Mouse (Mus musculus) lung, postnatal 4 days (tissue): ENCODE data around the gene Ap2b1.
A peak's percentile ranks its signal among the peaks of the same experiment; 100 is the strongest.
"Not testable (repeated sequence)": the region's sequence is repeated elsewhere in the genome, so short reads cannot be mapped to it uniquely, and the experiment has no call there.

Experiments used
- DNase-seq, 2 experiments: peaks; one replicate each; pipeline ENCODE4 v3.0.0; 2021

Ap2b1 gene

DNA sequence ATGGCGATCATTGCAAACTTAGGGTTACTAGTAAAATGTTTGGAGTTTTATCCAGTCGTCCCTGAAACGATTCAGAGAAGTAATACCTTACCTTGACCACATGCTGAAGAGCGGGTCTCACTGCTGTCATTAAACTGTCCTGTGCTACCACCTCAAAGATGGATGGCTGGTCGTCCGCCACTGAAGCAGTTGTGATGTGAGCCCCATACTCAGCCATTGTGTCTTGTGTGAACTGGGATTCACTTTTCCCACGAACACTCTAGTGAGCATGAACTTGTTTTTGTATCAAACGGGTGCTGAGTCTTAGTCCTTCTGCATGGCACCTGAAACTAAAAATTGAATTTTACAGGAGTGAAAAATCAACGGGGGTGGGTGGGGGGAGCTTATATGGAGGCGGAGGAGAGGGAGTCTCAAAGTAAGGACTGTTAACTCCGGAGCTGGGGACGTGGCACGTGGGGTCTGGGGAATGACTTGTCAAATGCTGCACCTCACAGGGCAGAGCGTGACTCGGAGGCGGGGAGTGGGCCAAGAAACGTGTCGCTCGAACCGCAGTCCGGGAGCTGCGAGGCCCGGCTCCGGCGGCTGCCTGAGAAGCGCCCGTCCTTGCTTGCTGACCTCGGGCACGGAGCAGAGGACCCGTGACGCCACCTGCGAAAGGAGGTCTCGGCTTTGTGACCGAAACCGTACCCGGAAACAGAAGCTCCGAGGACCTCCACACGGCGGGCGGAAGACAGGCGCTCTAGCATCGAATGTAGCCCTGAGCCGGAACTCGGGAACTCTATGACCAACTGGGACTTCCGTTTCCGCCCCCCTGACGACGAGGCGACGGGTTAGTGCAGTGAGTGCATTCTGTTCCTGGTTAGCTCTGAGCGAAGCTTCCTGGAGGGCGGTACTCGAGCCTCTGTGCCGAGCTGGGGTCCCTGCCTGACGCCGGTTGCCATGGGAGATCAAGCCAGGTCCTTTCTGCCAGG is at the start of gene Ap2b1:
TSS of gene Ap2b1 (plus strand) at position 800 of the 971 bp plus-strand sequence.
- DNase-seq = peak; percentile 94 to 96

DNA sequence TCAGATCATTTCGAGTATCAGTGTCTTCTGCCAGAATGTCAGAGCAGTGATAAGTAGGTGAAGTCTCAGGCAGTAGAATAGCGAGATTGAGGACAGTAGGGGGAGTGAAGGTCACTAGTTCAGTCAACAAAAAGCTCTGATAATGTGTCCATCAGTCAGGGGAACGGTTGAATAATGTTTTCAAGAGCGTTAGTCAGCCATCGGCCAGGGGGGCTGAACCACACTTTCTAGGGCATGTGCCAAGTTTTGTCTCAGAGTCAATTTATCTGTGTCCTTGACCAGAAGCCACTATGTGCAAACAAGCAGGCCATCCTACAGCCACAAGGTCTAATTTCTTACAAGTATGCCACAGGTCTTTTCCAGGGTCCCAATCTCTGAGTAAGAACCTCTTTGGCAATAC is 41.6 kb upstream of the Ap2b1 start:
- DNase-seq = not testable (repeated sequence)

DNA sequence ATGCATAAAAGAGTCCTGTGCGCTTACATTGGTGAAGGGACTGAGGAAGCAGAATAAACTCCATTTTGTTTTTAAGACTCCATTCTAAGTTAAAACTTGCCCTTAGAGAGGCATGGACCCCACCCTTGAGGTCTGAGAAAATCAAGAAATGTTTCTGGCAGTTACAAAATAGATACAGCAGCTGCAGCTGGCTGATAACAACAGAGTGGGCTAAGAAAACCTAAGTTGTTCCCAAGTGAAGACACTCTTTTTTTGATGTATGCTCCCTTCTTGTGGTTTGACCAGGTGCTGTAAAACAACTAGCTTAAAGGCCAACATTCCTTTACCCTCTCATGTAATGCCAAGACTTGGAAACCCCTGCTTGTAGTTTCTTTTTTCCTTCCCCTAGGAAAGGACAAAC is 36.2 kb upstream of the Ap2b1 start:
- DNase-seq = no peak

DNA sequence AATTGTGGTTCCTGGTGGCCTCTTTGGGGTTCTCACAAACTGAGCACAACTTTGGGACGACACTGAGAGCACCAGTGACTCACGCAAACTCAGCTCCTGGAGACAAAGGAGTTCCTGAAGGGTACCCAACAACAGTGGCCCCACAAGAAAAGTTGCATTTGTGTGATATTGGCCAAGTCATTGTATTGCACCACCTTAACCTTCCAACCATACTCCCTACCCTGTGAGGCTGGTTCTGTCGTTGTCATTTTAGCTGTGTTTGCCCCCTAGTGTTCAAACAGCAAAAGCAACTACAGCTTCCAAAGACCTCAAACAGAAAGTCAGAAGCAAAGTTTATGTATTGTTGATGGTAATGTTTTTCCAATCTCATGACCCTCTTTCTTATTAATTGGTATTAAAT is 35.7 kb upstream of the Ap2b1 start:
- no peak for DNase-seq

DNA sequence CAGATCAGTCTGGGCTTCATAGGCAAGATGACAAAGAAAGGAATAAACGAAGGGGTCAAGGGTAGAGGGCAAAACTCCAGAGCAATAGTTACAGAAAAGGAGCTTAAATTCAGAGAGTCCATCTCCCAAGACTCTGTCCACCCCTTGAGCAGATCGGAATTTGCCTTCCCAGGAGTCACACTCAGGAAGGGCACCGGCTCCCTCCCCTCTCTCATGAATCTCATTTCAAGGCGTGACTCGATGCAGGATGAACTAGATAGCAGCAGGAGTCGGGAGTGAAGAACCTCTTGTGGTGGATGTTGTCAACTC is 28.0 kb upstream of the Ap2b1 start:
- no peak for DNase-seq

DNA sequence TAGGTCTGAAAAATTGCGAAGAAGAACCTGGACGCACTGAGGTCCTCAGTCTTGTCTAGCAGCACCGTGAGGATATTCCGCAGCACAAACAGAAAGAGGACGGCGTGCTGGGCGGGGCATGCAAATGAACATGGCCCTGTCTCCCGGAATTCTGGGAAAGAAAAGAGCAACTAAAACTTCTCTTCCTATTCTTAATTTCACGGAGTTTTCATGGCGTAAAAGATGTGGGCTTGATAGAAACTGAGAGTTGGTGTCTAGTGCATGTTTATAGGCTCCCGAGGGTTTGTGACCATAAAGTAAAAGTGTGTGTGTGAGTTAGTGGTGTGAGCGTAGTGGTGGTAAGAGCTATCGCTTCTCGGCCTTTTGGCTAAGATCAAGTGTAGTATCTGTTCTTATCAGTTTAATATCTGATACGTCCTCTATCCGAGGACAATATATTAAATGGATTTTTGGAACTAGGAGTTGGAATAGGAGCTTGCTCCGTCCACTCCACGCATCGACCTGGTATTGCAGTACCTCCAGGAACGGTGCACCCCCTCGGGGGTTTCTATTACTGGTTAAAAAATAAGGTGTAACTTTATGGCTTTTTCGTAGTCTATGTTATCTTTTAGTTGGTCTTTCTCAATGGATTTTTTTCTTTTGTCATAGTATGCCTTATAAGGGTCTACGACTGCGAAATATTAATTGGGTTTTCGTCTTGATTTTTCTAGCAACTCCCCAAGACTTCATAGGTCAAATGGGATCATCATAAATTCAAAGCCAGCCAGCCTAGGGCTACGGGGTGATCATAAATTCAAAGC is 27.5 kb upstream of the Ap2b1 start:
- DNase-seq = peak; percentile 79 to 84

DNA sequence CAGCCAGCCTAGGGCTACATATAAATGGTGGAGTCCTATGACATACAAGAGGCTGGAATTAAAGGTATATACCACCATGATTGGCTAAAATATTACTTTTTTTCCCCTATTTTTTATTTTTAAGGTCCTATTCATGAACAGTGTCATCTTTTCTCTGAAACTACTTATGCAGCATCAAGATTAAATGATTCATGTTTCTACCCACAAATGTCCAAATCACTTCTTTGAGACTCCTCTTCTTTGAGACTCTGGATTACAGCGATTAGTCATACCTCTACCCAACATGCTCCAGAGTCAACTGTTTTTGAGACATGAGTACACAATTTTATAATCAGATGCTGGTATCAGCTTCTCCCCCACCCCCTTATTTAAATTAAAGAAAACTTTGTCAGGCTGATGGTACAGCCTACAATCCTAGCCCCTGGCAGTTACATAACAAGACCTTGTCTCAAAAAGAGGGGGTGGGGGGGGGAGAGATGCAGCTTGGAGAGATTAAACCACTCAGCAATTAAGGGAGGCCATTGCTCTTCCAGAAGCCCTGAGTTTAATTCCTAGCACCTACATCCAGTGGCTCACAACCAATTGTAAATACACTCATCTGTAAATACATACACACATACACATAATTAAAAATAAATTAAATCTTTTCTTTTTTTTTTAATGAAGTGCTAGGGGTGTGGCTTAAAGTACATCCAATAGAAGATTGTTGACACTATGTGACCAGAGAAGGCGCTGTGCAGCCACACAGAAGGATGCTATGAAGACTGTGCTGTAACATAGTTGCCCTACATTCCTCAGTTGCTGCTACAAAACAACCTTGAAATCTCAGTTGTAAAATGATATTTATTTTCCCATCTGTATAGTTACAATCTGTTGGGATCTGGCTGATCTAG is 26.6 kb upstream of the Ap2b1 start:
- peak in 1 of 2 experiments; percentile 22 for DNase-seq

DNA sequence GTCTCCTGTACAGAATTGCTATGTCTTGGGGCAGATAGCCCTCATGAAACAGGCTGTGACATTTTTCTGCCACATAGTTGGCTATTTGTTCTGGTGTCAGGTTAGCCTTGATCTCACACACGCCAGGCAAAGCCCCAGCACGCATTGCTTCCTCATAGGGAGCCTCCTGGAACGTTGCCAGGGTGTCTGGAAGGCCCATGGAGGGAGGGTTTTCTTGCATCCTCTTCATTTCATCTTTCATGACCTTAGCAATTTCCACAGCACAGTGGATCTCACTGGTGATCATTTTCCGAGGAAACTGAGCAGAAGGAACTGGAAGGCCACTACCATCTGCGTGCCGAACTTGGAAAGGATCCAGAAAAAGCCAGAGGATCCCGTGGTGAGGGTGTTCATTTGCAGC is 22.6 kb upstream of the Ap2b1 start:
- no peak for DNase-seq

DNA sequence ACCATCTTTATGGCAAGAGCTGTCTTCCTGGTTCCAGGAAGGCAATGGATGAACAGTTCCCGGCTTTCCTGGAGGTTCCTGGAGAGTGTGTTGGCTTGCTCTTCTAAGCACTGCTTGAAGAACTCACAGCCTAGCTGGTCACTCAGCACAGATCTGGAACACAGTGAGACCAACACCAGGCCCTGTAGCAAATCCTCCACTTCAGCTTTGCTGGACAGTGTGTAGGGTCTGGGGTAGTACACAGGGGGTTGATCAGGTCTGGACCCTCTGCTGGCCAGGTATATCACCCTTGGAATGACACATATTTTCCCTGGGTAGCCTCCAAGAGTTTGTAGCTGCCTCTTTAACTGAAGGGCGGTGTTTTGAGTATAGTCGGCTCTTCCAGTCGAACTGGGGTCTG is 19.8 kb upstream of the Ap2b1 start:
- no peak for DNase-seq

DNA sequence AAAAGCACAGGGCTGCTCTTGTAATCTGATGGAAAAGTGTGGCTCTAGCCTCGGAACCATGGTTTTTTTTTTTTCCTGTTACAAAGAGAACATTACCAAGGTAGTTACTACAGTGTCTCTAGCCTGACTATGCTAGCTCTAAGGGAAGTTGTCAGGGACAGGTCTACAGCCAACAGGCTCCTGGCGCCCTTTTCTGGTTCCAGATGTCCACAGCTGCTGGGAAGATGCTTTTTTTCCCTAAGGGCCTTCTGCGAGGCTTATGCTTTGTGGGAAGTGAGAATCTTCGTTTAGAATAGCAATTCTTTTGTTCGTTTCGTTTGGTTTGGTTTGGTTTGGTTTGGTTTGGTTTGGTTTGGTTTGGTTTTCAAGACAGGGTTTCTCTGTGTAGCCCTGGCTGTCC is 19.1 kb upstream of the Ap2b1 start:
- peak in 1 of 2 experiments; percentile 41 for DNase-seq

DNA sequence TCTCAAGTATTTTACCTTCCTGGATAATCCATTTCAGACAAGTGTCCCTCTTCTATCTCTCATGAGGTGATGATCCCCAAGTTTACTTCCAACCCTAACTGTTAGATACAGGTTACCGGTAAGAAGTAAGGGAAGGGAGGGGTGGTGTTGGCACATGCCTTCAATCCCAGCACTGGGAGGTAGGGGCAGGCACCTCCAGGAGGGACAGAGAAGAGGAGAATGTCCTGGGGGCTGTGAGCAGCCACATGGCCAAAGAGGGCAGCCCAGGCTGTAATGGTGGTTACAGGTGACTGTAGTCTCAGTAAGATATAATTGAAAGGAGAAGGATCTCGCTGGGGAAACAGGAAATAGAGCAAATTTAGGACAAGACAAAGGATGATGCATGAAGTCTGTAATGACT is 16.7 kb upstream of the Ap2b1 start:
- no peak for DNase-seq

DNA sequence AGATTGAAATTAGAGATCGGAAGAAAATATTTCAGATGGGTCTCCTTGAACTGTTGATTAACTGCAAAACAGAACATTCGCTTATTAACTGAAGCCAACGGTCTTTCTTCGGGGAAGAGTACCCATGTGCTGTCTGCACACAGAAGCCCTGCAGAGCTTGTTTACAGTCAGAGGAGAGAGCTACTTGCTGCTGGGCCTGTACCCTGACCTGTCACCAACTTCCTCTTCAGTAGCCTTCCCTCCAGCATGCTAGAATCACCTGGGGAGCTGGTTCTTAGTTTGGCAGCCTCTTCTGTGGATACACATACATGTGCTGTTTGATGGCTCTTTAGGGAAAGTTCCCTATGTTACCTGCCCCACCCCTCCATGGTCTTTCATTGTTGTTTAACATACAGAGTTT is 13.2 kb upstream of the Ap2b1 start:
- no peak for DNase-seq

DNA sequence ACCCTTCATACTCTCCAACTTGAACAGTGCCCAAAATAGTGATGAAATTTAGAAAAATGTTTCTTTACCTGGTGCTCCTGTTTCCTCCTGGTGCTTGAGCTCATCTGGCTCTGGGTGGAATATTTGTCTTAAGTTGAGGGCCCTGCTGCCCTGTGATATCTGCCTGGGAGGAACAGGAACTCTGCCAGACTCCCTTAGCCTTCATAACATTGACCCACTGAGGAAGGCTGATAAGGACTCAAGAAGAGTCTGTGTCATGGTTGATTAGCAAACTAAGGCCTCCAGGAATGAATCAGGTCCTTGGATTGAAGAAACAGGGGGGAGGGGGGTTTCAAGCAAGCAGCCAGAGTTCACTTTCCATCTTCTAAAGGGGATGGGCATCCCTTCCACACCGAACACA is 12.3 kb upstream of the Ap2b1 start, which contains the start of gene Slfn14:
TSS of gene Slfn14 (minus strand) at position 161 of the 400 bp plus-strand sequence.
- DNase-seq = no peak

DNA sequence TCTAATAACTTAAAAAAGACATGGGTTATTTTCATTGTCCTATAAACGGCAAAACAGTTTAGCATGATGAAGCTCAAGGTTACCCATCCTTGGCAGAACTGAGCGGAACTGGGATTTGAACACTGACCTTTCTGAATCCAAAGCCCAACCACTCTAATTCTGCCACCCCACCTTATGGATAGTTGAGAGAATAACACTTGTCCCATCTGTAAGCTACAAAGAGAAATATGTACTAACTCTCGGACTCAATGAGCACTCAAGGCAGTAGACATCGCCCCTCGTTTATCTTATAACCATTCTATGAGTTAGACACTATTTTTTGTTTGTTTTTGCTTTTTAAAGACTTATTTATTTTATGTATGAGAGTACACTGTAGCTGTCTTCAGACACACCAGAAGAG is 9.8 kb upstream of the Ap2b1 start:
- no peak for DNase-seq

DNA sequence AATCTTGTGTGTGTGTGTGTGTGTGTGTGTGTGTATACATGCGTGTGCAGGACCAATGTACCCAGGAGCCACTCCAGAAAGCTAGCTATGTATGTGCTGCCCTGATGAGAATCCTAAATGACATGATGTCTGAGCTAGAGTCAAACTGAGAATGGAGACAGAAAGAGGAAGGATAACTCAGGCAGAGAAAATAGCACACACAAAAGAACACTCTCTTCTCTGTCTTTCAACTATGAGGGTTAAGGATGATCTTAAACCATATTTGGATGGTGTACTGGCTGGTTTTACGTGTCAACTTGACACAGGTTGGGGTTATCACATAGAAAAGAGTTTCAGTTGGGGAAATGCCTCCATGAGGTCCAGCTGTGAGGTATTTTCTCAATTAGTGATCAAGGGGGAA is 9.2 kb upstream of the Ap2b1 start:
- DNase-seq = no peak

DNA sequence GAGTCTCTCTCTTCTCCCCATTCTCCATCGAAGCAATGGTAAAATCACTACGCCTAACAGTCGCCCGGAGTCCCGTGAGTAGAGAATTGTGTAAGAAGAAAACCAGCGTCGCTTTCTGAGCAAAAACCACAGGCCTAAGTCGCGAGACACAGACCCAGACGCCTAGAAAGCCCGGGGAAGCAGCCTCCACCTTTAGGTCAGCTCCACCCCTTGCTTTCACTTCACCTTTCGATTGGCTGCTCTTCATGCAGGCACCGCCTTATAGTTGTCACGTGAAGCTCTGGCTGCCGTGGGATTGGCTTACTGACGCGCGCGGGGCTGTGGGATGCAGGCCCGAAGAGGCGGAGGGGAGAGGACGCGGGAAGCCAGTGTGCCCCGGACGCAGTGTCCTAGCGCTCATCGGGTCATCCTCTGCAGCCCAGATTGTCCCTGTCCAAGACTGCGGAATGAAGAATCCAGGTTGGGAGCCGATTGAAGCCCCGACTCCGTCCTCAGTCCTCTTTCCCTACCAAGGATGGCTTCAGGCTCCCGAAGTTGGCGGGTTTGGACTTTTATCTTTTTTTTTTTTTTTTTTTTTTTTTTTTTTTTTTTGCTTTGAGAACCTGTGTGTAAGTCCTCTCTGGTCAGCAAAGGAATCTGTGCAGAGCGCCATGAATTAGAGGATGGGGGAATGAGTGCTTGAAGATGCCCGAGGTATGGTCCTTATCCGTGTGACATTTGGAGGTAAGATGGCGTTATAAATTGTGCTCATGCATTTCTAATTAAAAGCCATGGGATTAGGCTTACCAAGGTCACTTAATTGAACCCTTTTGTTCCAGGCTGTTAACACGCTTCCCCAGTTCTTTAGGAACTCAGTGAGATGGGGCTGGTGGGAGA is 7.2 kb upstream of the Ap2b1 start:
- peak; percentile 96 to 97 for DNase-seq

DNA sequence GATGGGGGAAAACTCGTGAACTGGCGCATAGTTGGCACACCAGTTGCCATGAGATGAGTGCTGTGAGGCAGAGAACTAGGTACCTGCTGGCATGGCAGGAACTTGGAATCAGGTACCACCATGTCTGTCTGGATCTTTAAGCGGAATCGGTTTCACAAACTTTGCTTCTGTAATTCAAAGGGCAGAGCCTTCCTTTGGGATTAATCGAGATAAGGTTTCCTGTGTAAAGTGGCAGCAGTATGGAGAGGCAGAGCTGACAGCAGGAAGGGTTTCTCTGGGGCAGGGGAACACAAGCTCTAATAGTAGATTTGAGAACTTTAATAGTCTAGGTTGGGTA is 6.6 kb upstream of the Ap2b1 start:
- DNase-seq = no peak

DNA sequence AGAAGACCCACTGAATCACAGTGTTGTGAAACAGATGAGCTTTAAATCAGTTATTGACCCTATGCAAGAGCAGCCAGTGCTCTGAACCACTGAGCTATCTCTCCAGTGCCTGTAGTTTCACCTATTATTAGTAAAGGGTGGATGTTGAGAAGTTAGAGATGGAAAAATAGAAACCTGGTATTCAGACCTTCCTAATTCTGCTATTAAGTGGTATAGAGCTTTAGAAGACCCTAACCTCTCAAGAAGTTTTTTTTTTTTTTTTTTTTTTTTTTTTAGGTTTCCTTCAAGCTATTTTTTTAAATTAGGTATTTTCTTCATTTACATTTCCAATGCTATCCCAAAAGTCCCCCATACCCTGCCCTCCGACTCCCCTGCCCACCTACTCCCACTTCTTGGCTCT is 5.6 kb upstream of the Ap2b1 start:
- no peak for DNase-seq

DNA sequence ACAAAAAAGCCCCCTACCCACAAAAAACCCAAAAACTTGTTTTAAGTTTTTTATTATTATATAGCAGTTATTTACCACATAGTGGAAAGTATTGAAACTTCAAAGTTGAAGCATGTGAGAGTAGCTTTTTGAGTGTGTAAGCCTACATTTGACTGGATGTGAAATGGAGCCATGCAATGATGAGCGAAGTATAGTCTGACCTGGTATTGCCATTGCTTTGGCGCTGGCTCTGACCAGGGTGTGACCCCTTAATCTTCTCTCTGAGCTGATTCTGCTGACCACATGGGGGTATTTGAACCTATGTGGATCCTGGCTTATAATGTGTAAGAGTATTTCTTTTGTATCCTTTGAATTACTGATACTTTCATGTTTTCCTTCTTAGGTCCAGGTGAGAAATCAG is 4.7 kb upstream of the Ap2b1 start:
- DNase-seq = no peak

DNA sequence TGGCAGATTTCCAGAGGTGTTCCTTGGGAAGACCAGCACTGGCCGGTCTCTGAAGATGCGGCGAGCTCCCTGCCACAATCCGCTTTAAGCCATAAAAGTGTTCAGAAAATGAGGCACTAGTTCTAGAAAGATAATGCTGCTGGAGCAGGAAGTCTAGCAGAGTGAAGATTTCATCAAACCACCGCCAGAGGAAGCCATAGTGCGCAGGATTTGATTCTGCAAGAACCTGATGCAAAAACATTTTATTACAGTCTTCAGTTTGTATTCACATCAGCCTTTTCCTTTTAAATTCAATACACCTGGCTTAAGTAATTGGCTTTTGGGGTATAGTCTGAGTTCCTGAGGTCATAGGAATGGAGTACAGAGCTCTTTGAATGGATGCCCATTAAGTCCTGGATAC is 1.0 kb upstream of the Ap2b1 start:
- no peak for DNase-seq

DNA sequence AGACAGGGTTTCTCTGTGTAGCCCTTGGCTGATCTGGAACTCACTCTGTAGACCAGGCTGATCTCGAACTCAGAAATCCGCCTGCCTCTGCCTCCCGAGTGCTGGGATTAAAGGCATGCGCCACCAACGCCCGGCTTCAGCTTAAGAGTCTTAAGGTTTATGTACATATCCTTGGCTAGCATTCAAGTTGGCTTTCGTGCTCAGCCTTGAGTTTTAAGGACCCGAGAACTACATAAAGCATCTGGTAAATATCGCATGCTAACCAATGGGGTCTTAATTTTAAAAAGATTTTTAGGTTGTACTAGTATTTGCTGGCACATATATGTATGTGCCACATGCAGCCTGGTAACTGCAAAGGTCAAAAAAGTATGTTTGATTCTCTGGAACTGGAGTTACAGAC is 900 bp downstream of the Ap2b1 start:
- no peak for DNase-seq

DNA sequence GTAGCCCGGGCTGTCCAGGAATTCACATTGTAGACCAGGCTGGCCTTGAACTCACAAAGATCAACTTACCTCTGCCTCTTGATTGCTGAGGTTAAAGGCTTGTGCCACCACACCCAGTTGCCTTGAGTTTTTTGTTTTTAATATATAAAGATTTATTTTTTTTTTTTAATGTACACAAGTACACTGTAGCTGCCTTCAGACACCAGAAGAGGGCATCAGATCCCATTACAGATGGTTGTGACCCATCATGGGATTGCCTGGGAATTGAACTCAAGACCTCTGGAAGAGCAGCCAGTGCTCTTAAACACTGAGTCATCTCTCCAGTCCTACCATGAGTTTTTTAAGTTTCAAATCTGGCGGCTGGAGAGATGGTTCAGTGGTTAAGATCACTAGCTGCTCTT is 2.6 kb downstream of the Ap2b1 start:
- no peak for DNase-seq
